Mouse (Mus musculus) kidney, adult 2 months (tissue): ENCODE results near the gene Rita1.

Source experiments
- CTCF ChIP-seq: fragments of 200-500 bp; conservative IDR thresholded peaks from 2 replicates; pipeline ENCODE4 v1.5.1; 2011; ENCODE audit warnings: low read depth, mild to moderate bottlenecking, control low read depth, low read length, moderate library complexity, mixed read lengths; ENCODE audit not compliant: insufficient read depth, insufficient read length
- POLR2A ChIP-seq: fragments of 200-500 bp; IDR thresholded peaks from one replicate; pipeline ENCODE4 v1.6.1; 2011; ENCODE audit warnings: low read depth, low read length, control low read depth

DNA sequence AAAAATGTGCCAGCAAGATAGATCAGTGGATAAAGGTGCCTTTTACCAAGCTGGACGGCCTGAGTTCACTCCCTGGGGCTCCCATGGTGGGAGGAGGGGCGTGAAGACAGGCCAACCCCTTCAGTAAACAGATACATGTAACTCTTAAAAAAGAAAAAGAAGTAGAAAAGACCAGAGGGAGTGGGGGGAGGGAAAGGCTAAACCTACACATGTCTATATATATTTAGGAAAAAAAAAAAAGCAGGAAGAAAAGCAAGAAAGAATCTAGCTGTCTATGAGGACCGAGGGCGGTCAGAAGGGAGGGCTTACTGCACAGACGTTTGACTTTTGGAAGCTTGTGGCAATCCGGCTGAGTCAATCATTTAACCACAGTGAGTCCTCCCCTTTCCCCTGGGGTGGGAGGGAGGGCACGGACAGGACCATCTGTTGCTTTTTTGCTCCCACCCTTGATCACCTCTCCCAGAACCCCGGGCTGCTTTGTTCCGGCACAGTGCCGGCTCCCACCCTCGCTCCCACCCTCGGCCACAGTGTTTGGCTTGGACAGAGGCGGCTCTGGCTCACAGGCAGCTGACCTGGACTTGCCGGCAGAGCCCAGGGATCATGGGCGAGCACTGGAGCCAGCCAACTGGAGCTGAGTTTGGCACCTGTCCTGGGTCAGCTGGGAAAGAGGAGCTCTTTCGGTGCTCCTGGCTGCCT lies 51.6 kb downstream of the Rita1 start:
- TF ChIP-seq POLR2A (no peak), CTCF (no peak)
